Mouse (Mus musculus): ENCODE measurements around the gene Rassf7.

DNA sequence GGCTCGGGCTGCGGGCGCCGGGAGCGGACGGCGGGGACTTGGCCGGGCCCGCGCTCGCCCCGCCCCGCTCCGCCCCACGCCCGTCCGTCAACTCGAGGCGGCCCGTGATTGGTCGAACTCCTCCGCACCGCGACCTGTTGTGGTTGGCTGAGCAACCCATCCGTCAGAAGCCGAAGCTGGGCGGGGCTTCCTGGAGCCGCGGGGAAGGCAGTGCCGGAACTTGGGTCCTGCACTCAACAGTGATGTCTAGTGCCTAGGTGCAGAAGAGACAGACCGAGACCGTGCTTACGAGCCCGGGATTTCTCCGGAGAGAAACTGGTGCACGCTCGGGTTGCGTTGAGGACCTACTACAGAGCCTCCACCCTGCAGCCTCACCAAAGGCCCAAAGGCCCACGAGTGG, 21.7 kb upstream of the Rassf7 start, which contains the start of the genes Hras and Lrrc56:
- TF ChIP-seq CTCF (IDR thresholded peaks at IDR 0.05; ENCODE audit: control insufficient read depth, insufficient read depth, insufficient read length) (no peak), CEBPB (IDR thresholded peaks at IDR 0.05; ENCODE audit: low read depth) (no peak), FOSL1 (IDR thresholded peaks at IDR 0.05; ENCODE audit: insufficient read depth, low read length, poor library complexity, severe bottlenecking) (no peak), USF1 (IDR thresholded peaks at IDR 0.05; ENCODE audit: low read depth) (no peak)
